Mouse (Mus musculus) intestine, embryonic 14.5 days (tissue): ENCODE results near the gene Olfr1166. TPM values are rescaled to one million over a fixed set of nuclear protein-coding genes. Genes with fewer than 3 reads are reported as not detected.
"Not testable (repeated sequence)": the region's sequence is repeated elsewhere in the genome, so short reads cannot be mapped to it uniquely, and the experiment has no call there.

Experiments used
- ATAC-seq: fragments of 200-750 bp; cut with Nextera tagmentation; replicated peaks from 2 replicates; pipeline ENCODE4 v1.8.0; 2017; ENCODE audit warnings: low read depth, moderate number of reproducible peaks, moderate TSS enrichment, moderate library complexity; ENCODE audit not compliant: low FRiP score, low TSS enrichment
- DNase-seq: peaks from one replicate; pipeline ENCODE4 v3.0.0-alpha.2; 2018; ENCODE audit warnings: low spot score
- H3K27ac ChIP-seq: fragments of 300-500 bp; sonication (generic); 2 replicates; pipeline ENCODE4 v1.5.1; 2014; ENCODE audit warnings: low read depth, mild to moderate bottlenecking, control low read depth
- H3K27me3 ChIP-seq: fragments of 300-500 bp; sonication (generic); replicated peaks from 2 replicates; pipeline ENCODE4 v1.6.1; 2014; ENCODE audit warnings: low read length, control low read depth; ENCODE audit not compliant: control insufficient read depth, insufficient read depth
- H3K36me3 ChIP-seq: fragments of 300-500 bp; sonication (generic); 2 replicates; pipeline ENCODE4 v1.6.1; 2014; ENCODE audit warnings: low read length, control low read depth; ENCODE audit not compliant: control insufficient read depth, insufficient read depth
- H3K4me1 ChIP-seq: fragments of 300-500 bp; sonication (generic); replicated peaks from 2 replicates; pipeline ENCODE4 v1.6.1; 2014; ENCODE audit warnings: low read length, control low read depth, mixed read lengths; ENCODE audit not compliant: control insufficient read depth, insufficient read depth
- H3K4me2 ChIP-seq: fragments of 300-500 bp; sonication (generic); 2 replicates; pipeline ENCODE4 v1.6.1; 2014; ENCODE audit warnings: low read length
- H3K4me3 ChIP-seq: fragments of 300-500 bp; sonication (generic); 2 replicates; pipeline ENCODE4 v1.5.1; 2014; ENCODE audit warnings: low read depth, low read length, control low read depth, mixed read lengths
- H3K9ac ChIP-seq: fragments of 300-500 bp; sonication (generic); 2 replicates; pipeline ENCODE4 v1.6.1; 2014; ENCODE audit warnings: mild to moderate bottlenecking, low read length
- H3K9me3 ChIP-seq: fragments of 300-500 bp; sonication (generic); 2 replicates; pipeline ENCODE4 v1.6.1; 2016; ENCODE audit warnings: low read length, control low read depth; ENCODE audit not compliant: control insufficient read depth
- WGBS: fragments of 180-500 bp; shearing (Covaris S2); extraction: QIAGEN DNeasy Blood & Tissue Kit; methylation state at CpG from one replicate; pipeline ENCODE4 v1.1.7; 2014; 5-methylcytosine and 5-hydroxymethylcytosine counted together
- polyA plus RNA-seq: library from polyadenylated mRNA; unstranded; fragments of >200 nt; fragmentation: Nextera tagmentation; extraction: Ambion mirVana; gene quantifications from 2 replicates; pipeline ENCODE4 v1.2.1, GENCODE M21; 2014

Gene Olfr1166
- not detected in 2 replicates for polyA plus RNA-seq

DNA sequence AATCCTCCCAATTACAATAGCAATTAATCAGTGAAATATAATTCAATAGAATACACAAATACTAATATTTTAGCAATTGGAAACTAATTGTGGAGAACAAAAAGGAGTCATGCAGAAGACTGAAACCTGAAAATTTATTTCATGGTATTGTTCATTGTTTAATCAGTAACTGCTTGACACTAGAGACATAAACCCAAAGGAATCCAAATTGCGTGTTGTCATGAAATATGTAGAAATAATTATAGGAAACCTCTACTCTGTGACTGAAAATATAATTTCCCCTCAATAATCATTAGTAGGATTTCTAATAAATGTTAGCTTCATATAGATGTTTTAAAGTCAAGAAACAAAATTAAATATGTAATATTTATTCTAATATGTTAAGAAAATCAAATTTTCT lies at the start of gene Olfr1166:
Gene Olfr1166 (minus strand): TSS at position 101 of the 400 bp plus-strand sequence.
- Histone ChIP-seq H3K9ac (no peak within 1 kb of the TSS), H3K9me3 (no peaks in the 10 kb centered on the region), H3K4me1 (no peaks in the 10 kb centered on the region), H3K36me3 (no peaks in the 10 kb centered on the region), H3K4me3 (no peak within 1 kb of the TSS), H3K4me2 (no peak within 1 kb of the TSS), H3K27ac (no peak within 1 kb of the TSS), H3K27me3 (no peaks in the 10 kb centered on the region)
- 89% methylated on average over 1 of the region's 1 CpGs for WGBS
- DNase-seq (no peak), ATAC-seq (no peak)

- ATAC-seq, H3K27me3 ChIP-seq, DNase-seq, H3K9ac ChIP-seq, H3K4me3 ChIP-seq, H3K27ac ChIP-seq, H3K4me2 ChIP-seq, H3K4me1 ChIP-seq, H3K36me3 ChIP-seq, H3K9me3 ChIP-seq: not testable (repeated sequence)
- WGBS = 87% methylated on average over 1 of the region's 1 CpGs
These were observed 27.0 kb upstream of the Olfr1166 start, which contains the start of gene Olfr1167 for GRCm38 (mm10) chr2:88155093-88155492. Olfr1167 (minus strand) TSS chr2:88155193.

GRCm38 (mm10) chr2:88093866-88094265 lies 34.2 kb downstream of the Olfr1166 start, which contains the start of gene Olfr1164:
Olfr1164 (minus strand) TSS chr2:88093966.
- Histone ChIP-seq H3K4me3 (no peak within 1 kb of the TSS), H3K4me2 (no peak within 1 kb of the TSS), H3K9ac (no peak within 1 kb of the TSS), H3K27me3 (no peaks in the 10 kb centered on the region), H3K4me1 (no peaks in the 10 kb centered on the region), H3K36me3 (no peaks in the 10 kb centered on the region), H3K27ac (no peak within 1 kb of the TSS), H3K9me3 (no peaks in the 10 kb centered on the region)
- no peak for ATAC-seq
- no peak for DNase-seq
- 62% methylated on average over 4 of the region's 4 CpGs for WGBS

Other genes with a start within 250 kb of the Olfr1166 start
- gene Olfr1153, start 233.3 kb downstream of the Olfr1166 start, polyA plus RNA-seq = not detected in 2 replicates
- not detected in 2 replicates for gene Olfr1154, start 223.1 kb downstream of the Olfr1166 start, polyA plus RNA-seq
- not detected in 2 replicates for gene Olfr1155, start 183.1 kb downstream of the Olfr1166 start, polyA plus RNA-seq
- gene Olfr1156, start 175.2 kb downstream of the Olfr1166 start, polyA plus RNA-seq = not detected in 2 replicates
- gene Olfr1157, start 160.0 kb downstream of the Olfr1166 start, polyA plus RNA-seq = not detected in 2 replicates
- not detected in 2 replicates for gene Olfr74, start 153.6 kb downstream of the Olfr1166 start, polyA plus RNA-seq
- gene Olfr1158, start 138.2 kb downstream of the Olfr1166 start, polyA plus RNA-seq = not detected in 2 replicates
- gene Olfr1160, start 120.0 kb downstream of the Olfr1166 start, polyA plus RNA-seq = not detected in 2 replicates
- gene Olfr1161, start 105.5 kb downstream of the Olfr1166 start, polyA plus RNA-seq = not detected in 2 replicates
- not detected in 2 replicates for gene Olfr73, start 90.6 kb downstream of the Olfr1166 start, polyA plus RNA-seq
- gene Olfr1162, start 77.1 kb downstream of the Olfr1166 start, polyA plus RNA-seq = not detected in 2 replicates
- gene Olfr1163, start 56.4 kb downstream of the Olfr1166 start, polyA plus RNA-seq = not detected in 2 replicates
- gene Olfr1164, start 34.3 kb downstream of the Olfr1166 start, polyA plus RNA-seq = not detected in 2 replicates
- gene Olfr1167, start 26.9 kb upstream of the Olfr1166 start, polyA plus RNA-seq = not detected in 2 replicates
- not detected in 2 replicates for gene Olfr1168, start 53.6 kb upstream of the Olfr1166 start, polyA plus RNA-seq
- not detected in 2 replicates for gene Olfr1170, start 100.1 kb upstream of the Olfr1166 start, polyA plus RNA-seq
- not detected in 2 replicates for gene Olfr1173, start 151.6 kb upstream of the Olfr1166 start, polyA plus RNA-seq
- not detected in 2 replicates for gene Olfr1174-ps, start 186.9 kb upstream of the Olfr1166 start, polyA plus RNA-seq
- not detected in 2 replicates for gene Olfr1175-ps, start 198.9 kb upstream of the Olfr1166 start, polyA plus RNA-seq
- gene Olfr1176, start 208.4 kb upstream of the Olfr1166 start, polyA plus RNA-seq = not detected in 2 replicates
- gene Olfr1177-ps, start 218.2 kb upstream of the Olfr1166 start, polyA plus RNA-seq = not detected in 2 replicates